Mouse (Mus musculus) heart, postnatal 25 days (tissue): Measurements from ENCODE around the gene Nkx3-2. TPM values are rescaled to one million over a fixed set of nuclear protein-coding genes. Genes with fewer than 3 reads are reported as not detected.

Experiments
- DNase-seq: peaks from one replicate; pipeline ENCODE4 v3.0.0; 2022; ENCODE audit warnings: low spot score
- intact Hi-C: fragments of 180-260 bp; cut with DNase I; formaldehyde crosslinking; loops from one replicate; pipeline ENCODE4 v1.15.1; 2025
- total RNA-seq, 2 experiments: library from RNA; stranded (reverse); gene quantifications; 2 replicates each; pipeline ENCODE4 v1.2.3; 2021

The Nkx3-2 gene
- total RNA-seq, 2 experiments from 2014 or later: not detected

DNA sequence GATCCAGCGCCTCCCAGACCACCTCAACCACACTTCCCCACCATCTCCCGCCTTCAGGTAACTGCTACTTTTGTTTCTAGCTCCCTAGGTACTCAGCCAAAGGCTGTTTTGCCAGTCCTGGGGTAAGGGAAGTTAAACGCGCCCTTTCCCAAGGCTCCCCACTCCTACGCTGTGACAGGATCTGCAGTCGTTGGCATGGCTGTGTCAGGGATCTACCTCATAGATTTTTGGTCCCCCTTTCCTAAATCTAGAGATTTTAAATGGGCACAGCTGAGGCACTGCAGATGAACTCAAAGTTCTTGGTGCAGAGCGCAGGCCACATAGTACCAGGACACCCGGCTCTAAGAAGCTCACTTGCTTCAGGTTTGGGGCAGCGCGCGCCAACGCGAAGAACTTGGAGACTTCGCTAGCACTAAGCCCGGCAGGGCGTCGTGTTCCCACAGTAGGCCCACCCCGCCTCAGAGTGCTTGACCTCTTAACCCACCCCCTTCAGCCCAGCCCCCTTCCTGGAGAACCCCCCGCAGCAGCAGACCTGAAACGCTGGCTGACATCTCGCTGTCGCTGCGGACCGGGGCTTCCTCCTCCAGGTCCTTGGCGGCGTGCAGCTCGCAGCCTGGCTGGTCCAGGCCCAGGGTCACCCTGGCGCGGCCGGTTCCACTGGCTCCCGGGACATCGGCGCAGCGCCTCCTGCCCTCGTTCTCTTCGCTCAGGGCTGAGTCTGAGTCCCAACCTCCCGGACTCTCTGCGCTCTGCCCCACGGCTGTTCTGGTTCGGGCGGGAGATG lies 1.2 kb downstream of the Nkx3-2 start:
- intact Hi-C loops: no loop called here
- DNase-seq: no peak

- intact Hi-C loops: no loop called here
- no peak for DNase-seq
These were observed 2.0 kb downstream of the Nkx3-2 start for GRCm38 (mm10) chr5:41762141-41762946.

- intact Hi-C loops: no loop called here
- no peak for DNase-seq
These were observed 2.7 kb downstream of the Nkx3-2 start for GRCm38 (mm10) chr5:41761509-41762140.

GRCm38 (mm10) chr5:41760831-41761508 lies 3.3 kb downstream of the Nkx3-2 start:
- DNase-seq: no peak
- intact Hi-C loops: no loop called here

DNA sequence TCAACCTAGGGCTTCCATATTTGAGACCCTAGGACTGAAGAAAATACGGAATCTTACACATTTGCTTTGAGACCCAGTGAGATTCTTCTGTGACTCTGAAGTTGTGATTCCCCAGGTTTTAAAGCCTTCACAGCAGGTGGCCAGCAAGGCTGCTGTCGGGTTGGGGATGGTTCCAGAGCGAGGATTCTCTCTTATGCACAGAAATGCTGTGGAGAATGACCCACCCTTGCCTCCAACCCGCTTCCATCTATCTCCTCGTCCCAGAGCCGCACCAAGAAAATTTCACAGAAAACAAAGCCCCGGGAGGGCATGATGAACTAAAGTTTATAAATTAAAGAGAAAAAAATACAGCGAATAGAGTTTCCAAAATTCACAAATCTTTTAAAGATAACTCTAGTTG lies 4.2 kb downstream of the Nkx3-2 start:
- intact Hi-C loops: no loop called here

DNA sequence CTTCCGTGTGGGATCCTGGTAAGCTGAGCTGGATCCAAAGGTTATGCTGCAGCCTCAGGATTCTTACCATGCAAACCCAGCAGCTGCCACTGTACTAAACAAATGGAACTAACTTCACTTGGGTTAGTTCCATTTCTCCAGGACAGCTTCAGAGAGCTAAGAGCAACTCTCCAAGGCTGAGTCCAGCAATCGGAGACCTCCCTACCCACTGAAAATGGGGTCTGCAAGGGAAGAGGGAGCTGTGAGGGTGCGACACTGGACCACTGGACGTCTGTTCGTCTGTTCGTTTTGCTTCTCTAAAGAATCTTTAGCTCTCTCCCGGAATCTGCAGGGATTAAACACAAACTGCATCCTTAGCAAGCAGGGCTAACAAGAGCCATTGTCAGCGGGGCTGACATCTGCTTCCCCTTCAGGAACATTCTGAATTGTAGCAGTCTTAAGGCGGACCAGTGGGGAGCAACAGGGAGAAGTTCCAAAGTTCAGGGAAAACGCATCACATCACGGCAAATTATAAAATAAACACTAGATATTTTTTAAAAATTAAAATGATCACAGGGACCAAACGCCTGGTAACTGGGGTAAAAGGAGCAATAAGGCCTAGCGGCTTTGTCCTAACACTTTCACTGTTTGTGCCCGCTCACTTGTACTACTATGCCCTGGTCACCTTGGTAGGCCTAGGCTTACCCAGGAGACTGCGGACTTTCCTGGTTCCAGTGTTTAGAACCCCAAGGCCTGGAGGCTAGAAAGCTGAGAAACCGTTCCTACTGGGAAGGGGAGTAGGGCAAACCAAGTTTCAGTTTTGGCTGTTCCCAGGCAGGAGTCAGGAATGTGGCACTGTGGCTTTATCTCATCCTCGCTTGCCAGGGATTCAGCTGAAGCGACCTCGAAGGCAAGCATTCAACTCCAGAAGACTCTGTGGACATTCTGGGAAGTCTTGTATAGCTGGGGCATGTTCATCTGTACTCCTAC lies 5.3 kb downstream of the Nkx3-2 start:
- intact Hi-C loops: no loop called here
- no peak for DNase-seq

More for the DNA sequence above, 4.2 kb downstream of the Nkx3-2 start:
- no peak for DNase-seq

DNA sequence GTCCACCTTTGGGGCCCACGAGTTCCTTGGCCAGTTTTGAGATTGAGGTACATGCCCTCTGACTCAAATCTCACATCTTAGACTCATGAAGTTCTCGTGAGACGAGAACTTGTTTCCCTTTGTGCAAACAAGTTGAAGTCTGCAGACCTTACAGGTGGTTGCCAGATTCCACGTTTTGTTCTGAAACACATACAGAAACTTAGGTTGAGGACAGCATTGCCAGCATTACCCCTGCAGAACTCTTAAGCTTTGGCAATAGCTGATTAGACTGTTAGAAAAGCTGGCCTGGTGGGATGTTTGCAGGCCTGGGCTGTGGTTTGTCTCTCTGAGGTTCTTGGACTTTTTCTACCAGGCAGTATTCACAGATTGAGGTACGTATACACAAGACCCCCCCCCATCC lies 7.0 kb downstream of the Nkx3-2 start:
- DNase-seq: no peak
- intact Hi-C loops: no loop called here

DNA sequence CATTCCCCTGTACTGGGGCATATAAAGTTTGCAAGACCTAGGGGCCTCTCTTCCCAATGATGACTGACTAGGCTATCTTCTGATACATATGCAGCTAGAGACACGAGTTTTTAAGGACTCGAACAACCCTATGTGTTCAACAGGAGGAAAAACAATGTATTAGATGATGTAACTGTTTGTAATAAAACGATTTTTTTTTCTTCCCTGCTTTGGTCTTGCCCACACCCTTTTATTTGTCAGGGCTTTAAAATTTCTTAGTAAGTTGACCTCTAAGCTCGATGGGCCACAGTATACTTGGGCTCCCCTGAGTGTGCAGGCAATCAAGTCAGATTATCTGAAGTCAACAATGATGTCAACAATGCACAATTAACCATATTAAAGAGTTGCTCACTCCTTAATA lies 7.9 kb downstream of the Nkx3-2 start:
- intact Hi-C loops: no loop called here
- no peak for DNase-seq

DNA sequence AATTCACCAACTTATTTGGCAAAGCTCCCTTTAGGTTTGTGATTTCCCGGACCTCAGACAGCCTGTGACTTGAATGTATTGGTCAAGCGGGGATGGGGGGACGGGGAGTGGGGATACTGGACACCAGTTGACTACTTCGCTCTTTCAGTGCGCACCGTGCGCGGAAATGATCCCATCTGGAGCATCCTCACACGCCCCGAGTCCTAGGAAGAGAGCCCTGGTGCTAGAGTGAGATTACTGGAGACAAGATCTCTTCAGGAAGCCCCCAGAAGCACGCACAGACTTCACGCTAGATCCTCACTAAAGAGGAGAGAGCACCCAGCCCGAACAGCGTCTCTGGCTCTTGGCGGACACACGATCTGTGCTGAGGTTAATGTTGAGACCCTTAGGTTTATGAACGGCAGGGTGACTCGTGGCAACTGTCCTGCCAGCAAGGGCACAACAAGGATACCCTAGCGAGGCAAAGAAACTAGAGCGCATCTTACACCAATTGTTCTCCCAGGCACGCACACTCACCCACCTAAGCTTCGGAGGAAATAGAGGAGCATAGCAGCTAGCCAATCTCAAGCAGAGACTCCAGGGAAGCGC lies 8.8 kb downstream of the Nkx3-2 start:
- DNase-seq: no peak
- intact Hi-C loops: no loop called here

GRCm38 (mm10) chr5:41754836-41755235 lies 9.5 kb downstream of the Nkx3-2 start:
- intact Hi-C loops: no loop called here
- no peak for DNase-seq

GRCm38 (mm10) chr5:41754226-41754775 lies 10.0 kb downstream of the Nkx3-2 start:
- no peak for DNase-seq
- intact Hi-C loops: no loop called here

DNA sequence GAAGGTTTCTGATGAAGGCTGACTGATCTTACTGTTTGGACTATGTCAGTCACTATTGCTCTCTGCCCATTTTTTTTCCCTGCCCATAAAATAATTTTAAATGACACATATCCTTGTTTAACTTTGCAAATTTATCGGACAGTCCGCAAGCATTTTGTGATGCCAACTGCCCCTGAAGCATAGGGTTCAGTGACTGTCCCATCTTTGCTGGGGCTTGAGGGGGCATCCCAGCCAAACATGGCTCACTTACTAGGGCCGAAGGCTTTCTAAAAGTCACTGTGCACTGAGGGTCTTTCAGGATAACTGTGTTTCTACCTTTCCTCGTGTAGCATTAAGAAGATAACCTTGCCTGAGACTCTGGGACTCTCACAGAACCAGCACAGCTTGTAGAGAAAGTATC lies 11.6 kb downstream of the Nkx3-2 start:
- DNase-seq: no peak
- intact Hi-C loops: no loop called here

DNA sequence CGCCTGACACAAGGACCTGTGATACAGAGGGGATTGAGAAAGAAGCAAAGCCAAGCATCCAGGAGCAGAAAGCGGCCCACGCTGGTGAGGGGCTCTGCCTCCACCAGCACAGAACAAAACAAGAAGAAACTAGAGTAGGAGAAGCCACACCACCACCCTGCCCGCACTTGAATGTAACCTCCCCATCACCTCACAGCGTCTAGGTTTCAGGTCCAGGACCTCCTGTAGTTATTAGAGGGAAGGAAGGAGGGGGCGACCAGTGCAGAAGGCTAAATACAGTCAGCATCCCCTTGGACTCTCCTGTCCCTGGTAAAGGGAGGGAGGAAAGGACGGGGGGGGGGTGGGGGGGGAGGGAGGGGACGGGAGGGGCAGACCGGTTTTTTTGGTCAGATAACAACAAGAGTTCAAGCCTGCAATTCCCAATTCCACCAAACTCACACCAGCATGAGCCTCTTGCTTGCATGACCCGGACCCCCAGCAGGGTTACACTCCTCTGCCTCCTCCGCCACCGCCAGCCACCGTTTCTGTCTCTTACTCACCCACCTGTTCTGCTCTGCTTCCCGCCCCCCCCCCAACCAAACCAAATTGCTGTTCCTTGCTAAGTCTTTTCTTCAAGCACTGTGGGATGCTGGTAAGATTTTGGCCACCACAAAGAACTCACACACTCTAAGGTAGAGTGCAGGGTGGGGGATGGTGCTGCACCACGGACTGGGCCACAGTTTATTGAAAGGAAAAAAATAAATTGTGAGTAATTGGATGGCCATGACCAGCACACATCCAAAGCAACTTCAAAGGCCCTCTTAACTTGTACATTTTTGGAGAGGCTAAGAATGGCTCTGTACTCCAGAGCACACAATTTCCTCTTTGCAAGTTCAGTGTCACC lies 19.2 kb downstream of the Nkx3-2 start:
- intact Hi-C loops: no loop called here

GRCm38 (mm10) chr5:41744234-41744633 lies 20.1 kb downstream of the Nkx3-2 start:
- DNase-seq: no peak
- intact Hi-C loops: no loop called here

More for the DNA sequence above, 19.2 kb downstream of the Nkx3-2 start:
- no peak for DNase-seq

DNA sequence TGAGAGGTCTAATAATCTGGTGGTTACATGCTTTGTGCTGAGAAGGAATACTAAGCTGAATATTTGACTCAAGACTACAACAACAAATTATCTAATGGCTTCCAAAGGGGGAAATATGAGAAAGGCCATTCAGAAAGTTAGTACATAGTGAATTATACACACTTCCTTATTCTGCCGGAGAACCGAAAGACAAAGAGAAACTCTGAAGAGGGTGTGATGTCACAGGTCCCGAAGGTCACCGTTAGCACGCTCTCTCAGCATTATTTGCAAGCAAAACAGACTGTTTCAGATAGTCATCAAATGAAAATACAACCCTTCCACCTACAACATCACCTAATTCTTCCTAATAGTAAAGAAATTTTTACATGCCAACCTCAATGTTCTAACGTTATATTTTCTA lies 25.5 kb downstream of the Nkx3-2 start:
- intact Hi-C loops: no loop called here
- DNase-seq: no peak

DNA sequence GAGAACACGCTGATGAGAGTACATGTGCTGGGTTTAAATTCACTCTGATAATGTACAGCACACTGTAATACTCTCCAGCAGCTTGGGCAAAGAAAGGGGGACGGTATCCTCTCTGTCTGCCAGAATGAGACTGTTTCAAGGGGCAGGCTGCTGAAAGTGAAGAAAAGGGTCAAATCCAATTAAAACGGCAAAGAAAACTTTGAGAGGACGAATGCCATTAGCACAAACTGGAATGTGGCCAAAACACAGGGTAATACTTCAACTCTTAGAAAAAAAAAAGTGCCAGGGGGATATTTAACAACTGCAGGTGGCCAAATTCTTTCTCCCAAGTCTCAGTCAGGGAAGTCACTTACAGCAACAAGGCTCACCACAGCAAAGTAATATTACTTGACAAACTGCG lies 27.3 kb downstream of the Nkx3-2 start:
- intact Hi-C loops: no loop called here
- no peak for DNase-seq

GRCm38 (mm10) chr5:41727017-41727416 lies 37.3 kb downstream of the Nkx3-2 start:
- intact Hi-C loops: no loop called here
- DNase-seq: no peak

GRCm38 (mm10) chr5:41725573-41725972 lies 38.7 kb downstream of the Nkx3-2 start:
- intact Hi-C loops: no loop called here
- no peak for DNase-seq
